Mouse (Mus musculus): ENCODE data around the gene Dab1.

DNA sequence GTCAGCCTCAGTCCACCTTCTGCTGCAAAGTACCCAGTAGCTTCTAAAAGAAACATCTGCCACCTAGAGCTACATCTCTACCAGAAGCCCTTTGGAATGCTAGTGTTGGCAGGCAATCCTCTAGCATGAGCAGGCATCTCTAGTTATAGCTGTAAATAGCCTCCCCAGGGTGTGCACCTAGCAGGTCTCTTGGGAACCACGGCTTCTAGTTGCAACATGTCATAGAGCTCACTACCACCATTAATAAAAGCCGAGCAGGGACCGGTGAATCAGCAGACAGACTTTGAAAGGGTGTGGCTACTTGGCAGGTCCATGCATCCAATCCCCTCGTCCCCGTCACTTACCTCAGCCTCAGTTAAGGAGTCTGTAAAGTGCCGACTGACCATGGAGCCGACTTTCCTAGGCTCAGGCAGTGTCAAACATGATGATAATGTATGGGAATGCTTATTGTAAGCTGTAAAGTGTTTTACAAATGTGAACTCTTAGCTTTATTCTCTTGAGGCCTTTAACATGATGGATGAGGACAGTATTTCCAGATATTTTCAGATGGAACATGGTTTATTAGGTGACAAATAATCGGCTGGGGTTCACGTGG lies 1095.9 kb downstream of the Dab1 start:
- TF ChIP-seq CTCF (IDR thresholded peaks at IDR 0.05) (no peak), EP300 (IDR thresholded peaks at IDR 0.05) (no peak)
